Mouse (Mus musculus) mesoderm, embryonic 11.5 days (tissue): ENCODE data around the gene Ppfia4.

ENCODE experiments used
- DNase-seq: peaks from one replicate; pipeline ENCODE4 v3.0.0-alpha.2; 2012; ENCODE audit warnings: low read depth, low spot score

Gene Ppfia4

DNA sequence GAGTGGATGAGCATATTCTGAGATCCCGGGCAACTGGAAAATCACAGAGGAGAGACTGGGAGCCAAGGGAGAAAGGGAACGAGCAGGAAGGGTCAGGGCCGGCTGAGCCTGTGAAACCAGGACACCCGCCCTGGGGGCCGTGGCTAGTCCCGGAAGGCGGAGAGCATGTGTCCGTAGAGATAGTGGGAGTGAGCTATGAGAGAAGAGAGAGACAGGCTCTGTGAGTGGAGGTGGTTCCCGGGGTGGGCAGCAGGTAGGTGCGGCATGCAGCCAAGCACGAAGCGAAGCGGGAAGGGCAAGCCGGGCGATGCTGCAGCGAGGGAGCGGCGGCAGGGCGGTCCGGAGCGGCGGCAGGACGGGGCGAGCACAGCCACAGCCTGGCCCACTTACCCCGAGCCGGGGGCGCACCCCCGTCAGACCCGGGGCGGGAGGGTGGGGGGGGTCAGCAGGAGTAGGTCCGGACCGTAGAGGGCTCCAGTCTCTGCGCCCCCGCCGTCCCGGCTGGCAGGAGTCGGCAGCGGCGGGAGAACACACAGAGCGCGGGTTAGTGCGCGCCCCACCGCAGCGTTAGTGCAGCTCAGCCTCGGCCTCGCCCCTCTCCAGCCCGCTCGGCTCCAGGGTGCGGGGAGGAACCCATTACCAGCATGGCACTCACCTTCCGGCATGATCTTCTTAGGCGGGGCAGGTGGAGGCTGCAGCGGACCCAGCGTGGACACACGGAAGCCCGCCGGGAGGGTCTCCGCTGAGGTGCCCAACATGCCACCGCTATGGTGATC lies 33.9 kb downstream of the Ppfia4 start:
- DNase-seq = peak; percentile 28

DNA sequence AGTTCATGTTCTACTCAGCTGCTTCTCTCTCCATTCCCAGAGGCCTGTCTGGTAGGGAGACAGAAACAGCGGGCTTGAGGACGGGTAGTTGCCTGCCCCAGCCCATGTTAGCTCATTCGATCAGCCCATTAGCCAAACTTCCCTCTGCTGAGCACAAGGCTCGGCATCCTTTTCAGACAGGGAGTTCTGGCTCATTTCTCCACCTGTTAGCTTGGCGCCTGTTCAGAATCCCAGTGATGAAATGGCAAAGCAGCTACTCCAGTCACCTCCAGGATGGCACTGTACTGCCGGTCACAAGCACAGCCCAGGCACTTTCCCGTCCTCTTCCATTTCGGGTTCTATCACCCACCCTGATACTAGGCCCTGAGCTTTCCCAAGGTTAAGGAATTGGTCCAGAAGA lies 35.5 kb downstream of the Ppfia4 start:
- DNase-seq = no peak

DNA sequence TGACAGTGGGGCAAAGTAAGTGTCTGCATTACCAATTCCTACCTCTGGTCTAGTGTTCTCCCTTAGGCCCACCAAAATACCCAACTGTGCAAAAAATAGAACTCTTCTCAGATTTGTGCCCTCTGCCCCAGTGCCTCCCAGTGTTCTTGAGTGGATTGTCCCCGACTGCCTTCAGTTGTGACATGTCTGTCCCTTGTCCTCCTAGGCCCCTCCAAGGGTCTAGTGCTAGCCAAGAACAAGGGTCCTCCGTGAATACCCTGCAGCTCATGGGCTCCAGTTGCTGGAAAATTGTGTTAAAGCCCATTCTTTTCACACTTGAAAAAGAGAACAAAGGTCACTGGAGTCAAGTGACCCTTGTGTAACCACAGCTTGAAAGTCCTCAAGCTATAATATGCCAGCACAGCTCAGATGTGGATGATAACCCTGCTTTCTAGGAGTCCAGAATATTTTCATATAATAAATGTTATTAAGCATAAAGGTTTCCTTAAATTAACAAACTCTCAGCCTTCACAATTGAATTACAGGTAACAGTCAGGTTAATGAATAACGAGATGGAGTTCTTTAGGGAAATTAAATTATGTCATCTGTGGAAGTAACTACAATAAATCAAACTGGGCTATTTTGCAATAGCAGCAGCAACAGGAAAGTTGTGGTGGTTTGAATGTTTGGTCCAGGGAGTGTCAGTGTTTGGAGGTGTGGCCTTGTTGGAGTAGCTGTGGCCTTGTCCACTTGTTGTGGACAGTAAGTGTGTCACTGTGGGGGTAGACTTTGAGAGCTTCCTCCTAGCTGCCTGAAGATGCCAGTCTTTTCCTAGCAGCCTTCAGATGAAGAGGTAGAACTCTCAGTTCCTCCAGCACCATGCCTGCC lies 38.8 kb downstream of the Ppfia4 start:
- no peak for DNase-seq

DNA sequence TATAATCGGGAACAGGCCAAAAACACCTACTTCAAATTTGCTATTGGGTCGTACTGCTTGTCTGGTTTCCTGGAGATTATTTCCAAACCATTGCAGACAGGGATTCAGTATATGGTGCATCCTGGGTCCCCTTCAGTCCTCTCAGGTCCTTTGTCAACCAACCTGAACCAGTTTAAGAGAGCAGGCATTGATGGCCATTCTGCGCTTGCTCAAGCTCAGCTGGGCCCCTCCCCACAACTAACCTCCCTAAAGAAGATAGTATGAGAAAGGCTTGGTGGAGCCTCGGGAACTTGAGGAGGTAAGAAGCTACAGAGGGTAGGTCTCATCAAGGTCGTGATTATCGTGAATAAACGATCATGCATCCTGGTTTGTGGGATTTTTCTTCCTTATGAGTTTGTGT lies 39.5 kb downstream of the Ppfia4 start:
- DNase-seq = no peak

DNA sequence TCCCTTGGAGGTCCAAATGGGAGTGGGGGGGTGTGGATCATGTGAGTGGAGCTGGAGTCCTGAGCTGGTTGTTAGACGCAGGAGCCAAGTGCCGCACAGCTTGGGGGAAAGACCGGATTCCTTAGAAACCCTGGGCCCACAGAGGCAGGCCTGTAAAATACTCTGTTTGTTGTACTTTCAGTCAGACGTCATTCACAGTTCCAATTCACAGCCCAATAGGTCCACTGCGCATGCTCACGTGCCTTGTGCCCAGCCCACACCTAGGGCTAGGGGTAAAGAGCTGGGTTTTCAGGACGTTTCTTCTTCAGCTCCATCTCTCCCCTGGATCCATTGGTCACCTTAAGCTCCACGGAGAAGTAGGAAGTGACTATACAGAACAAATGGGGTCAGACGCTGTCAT lies 40.1 kb downstream of the Ppfia4 start:
- no peak for DNase-seq

DNA sequence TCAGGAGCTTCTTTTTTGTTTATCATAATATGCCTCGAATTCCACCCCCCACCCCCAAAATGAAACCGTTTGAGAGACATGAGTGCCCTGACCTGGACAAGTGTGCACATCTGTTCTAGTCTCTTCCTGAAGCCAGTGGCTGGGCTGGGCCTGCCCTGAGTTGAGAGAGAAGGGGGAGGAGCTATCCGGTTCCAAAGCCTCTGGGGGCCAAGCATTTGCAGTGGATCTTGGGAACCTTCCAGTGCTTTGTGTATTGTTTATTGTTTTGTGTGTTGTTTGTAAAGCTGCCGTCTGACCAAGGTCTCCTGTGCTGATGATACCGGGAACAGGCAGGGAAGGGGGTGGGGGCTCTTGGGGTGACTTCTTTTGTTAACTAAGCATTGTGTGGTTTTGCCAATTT lies 40.7 kb downstream of the Ppfia4 start:
- DNase-seq = no peak

DNA sequence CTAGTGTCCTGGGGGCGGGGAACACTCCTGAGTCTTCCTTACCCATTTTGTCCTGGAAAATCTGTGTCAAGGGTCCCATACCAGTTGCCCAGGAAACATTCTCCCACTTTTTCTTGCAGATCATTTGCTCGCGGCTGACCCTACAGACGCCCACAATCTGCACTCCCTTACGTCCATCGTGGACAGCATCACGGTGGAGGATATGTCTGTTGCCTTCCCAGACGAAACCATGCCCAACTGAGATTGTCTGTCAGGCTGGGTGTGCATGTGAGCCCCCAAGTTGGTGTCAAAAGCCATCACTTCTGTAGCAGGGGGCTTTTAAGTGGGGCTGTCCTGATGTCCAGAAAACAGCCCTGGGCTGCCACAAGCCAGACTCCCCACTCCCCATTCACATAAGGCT lies 41.2 kb downstream of the Ppfia4 start:
- DNase-seq = no peak

DNA sequence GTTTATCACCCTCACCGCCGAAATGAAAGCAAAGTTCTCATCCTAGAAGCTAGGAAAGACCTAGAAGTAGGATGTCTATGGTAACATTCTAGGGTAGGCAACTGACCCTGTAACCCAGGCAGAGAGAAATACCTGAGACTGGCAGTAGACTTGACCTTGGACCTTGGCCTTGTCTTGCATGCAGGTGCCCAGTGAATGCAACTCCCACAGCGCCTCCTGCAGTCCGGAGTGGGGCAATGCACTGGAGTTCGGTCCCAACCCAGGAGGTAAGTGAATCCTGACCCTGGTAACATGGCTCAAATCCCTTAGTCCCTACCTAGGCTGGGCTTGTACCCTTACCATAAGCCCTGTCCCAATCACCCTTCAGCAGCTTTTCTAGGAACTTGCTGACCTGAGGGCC lies 41.8 kb downstream of the Ppfia4 start:
- no peak for DNase-seq

DNA sequence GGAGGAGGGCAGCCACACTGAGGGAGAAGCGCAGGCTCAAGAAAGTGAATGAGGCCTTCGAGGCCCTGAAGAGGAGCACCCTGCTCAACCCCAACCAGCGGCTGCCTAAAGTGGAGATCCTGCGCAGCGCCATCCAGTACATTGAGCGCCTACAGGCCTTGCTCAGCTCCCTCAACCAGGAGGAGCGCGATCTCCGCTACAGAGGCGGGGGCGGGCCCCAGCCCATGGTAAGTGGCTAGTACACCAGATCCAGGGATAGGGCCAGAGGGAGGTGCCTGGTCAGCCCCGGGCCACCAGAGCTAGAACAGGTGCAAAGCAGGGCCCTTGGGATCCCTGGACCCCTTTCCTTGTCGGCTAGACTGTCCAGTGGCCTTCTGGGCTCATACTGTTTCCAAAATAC lies 42.4 kb downstream of the Ppfia4 start:
- DNase-seq = no peak

DNA sequence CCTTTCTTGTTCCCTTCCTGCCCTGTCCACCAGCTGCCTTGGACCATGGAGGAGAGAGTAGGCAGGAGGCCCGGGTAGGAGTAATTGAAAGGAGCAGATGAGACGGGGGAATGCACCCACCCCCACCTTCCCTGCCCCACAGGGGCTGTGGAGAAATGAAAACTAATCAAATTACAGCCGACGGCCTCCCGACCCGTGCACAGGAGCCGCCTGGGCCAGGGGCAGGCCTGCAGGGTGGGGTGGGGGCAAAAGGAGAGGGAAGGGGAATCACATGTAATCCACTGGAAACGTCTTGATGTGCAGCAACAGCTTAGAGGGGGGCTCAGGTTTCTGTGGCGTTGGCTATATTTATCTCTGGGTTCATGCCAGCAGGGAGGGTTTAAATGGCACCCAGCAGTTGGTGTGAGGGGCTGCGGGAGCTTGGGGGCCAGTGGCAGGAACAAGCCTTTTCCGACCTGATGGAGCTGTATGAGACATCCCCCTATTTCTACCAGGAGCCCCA lies 43.1 kb downstream of the Ppfia4 start, which contains the start of gene Myog:
Gene Myog (plus strand): TSS at position 392 of the 502 bp plus-strand sequence.
- DNase-seq = peak; percentile 41

DNA sequence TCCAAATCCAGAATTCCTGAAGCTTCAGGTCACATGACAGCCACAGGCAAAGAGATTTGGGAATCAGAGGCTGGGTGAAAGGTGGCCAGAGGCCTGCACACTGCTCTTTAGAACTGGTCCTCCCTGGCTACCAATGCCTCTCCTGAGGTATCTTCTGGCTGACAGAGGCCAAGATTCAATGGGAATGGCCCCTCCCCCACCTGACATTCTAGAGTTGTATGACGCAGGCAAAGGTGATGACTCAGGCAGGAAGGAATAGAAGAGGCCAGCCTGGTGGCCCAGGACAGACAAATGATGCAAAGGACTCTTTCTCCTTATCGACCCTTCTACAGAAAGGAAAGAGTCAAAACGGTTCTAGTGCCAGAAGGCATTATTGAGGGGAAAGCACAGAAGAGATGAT lies 44.5 kb downstream of the Ppfia4 start:
- DNase-seq = no peak

DNA sequence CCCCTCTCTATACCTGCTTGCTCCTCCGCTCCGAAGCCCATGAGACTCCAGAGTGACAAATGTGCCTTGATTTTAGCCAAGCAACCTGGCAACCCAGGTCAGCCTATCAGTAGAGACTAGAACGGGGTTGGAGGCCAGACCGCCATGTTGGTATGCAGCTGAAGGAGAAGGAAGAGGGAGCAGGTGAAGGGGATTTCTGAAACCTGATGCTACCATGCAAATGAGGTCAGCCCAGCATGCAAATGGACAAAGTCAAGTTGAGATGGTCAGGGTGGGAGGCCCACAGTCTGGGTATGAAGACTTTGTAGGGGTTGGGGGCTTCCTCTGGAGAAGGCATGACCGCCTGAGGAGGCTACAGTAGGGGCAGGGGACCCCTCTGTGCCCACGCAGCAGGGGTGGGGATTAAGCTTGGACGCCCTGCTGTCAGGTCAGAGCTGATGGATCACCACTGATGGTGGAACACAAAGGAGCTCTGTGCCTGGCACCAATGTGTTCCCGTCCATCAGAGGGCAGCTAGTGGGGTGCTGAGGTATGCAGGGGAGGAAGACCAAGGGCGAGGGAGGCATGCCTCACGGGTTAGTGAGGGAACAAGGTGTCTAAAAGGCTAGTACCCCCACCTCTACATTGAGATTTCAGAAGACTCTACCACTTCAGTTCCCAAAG lies 47.1 kb downstream of the Ppfia4 start:
- no peak for DNase-seq

DNA sequence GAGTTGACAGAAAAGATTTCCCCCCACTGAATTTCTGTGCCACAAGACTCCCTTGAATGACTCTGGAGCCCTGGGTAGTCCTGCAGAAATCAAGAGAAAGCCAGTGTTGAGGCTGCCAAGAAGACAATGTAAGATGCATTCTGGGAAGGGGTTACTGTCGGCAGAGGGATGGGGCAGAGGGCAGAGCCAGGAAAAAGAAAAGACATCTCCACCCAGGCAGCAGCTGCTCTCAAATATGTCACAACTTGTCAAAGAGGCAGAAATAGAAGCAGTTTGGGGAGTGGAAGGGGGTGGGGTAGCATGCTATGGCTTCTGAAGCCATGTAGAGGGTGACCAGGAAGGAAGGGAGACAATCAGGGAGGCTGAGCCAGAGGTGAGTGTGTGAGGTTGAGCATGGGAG lies 49.6 kb downstream of the Ppfia4 start:
- DNase-seq = no peak

DNA sequence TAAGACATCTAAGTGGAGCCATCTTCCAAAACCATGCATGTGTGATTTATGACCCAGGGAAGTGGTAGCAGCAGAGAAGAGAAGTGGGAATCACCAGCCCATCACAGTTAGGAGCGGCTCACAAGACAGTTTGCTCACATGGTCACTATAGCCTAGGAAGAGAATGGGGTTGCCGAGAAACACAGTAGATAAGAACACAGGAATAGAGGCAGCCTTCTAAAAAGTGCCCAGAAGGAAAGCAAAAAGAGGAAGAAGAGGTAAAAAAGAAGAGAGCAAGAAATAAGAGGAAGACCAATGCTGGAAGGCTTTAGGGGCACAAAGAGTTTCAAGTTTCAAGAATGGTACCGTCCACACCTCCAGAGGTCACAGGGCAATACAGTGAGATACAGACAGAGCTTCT lies 50.4 kb downstream of the Ppfia4 start:
- DNase-seq = no peak

DNA sequence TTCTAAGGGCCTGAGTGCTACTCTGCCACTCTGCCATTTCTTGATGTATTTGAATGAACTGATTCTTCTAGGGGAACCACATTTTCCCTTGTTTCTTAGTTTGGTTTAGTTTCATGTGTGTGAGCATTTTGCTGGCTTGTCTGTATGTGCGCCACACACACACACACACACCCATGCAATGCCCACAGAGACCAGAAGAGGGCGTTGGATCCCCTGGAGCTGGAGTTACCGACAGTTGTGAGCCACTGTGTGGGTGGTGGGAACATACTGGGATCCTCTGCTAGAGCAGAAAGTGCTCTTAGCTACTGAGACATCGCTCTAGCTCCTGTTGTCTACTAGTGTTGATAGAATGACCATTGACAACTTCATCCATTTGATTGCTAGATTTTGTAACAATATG lies 51.2 kb downstream of the Ppfia4 start:
- DNase-seq = no peak

DNA sequence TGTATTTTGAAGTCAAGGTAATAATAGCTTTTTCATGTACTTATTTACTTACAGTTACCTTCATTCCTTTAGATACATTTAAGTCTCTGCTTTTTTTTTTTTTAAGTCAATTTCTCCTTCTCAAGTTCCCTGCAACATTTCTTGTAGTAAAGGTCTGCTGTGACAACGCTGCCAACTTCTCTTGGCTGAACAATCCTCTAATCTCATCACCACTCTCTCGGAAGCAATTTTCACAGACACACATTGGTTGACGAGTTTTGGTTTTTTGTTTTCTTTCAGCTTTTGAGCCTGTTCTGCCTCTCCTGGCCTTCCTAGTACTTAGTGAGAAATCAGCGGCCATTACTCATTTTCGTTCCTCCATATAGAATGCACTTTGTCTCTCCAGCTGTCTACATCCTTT lies 52.6 kb downstream of the Ppfia4 start:
- DNase-seq = no peak

DNA sequence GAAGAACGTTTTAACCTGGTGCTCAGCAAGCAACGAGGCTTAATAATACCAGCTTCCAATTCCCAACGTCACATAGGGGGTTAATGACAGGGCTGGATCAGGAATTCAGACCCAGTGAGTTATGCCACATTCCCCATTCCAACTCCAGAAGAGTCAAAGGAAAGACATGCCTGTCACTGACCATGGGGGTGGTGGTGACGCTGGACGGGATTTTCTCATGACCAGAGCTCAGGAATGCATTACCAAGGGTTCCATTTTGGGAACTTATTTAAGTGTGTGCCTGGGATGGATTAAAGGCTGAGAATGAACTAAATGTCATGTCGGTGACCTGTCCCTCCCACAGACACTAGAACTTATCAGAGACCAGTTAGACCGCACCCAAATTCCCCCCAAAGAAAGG lies 55.9 kb downstream of the Ppfia4 start:
- no peak for DNase-seq

DNA sequence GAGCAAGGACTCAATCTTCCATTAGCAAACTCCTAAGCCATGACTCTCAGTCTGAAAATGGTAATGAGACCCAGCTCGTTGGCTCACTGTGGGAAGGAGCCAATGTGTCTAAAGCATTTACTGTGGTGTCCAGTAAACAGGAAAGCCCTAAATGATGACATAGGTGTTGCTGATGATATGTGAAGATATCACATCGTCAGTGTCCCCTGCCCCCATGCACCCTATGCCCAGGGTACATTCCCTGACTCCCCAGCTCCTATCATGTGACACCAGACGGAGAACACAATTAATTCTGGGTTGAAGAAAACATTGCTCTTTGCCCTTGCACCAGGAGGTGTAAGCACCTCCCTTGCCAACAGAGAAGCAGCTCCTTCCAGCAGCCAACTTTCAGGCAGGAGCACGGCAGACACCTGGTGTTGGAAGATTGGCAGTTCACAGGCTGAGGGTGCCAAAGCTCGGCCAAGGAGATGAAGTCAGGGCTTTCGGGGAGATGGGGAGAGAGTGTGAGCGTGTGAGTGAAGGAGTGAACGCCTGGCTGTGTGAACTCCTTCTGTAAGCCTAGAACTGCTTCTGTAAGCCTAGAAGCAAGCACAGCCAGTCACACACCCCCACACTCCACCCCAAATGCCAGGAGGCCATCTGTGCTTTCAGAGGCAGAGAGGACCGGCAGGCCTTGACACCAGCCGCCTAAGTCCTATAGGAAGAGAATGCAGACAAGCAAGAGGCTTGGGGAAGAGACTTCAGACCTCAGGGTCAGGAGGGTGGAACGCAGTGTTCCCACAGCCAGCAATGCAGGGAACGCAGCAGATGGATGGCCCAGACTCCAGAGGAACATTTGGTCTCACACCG lies 56.9 kb downstream of the Ppfia4 start:
- no peak for DNase-seq

DNA sequence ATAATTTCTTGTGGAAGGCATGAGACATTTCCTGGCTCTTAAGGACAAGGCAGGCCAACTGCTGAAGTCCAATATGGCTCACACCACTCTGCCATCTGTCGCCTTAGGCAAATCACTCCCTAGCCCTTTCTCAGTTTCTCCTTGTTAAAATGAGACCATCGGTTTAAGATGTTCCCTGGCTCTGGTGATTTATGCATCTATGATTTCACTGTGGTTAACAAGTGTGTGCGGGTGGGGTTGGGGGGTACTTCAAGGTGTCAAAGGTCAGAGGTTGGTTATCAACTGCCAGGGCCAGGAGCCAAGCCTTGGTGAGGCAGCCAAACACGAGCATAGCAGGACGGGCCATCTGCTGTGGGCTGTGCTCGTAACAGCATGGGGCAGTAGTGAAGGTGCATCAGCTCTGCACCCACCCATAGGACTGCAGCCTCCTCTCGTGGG lies 58.2 kb downstream of the Ppfia4 start:
- DNase-seq = no peak

DNA sequence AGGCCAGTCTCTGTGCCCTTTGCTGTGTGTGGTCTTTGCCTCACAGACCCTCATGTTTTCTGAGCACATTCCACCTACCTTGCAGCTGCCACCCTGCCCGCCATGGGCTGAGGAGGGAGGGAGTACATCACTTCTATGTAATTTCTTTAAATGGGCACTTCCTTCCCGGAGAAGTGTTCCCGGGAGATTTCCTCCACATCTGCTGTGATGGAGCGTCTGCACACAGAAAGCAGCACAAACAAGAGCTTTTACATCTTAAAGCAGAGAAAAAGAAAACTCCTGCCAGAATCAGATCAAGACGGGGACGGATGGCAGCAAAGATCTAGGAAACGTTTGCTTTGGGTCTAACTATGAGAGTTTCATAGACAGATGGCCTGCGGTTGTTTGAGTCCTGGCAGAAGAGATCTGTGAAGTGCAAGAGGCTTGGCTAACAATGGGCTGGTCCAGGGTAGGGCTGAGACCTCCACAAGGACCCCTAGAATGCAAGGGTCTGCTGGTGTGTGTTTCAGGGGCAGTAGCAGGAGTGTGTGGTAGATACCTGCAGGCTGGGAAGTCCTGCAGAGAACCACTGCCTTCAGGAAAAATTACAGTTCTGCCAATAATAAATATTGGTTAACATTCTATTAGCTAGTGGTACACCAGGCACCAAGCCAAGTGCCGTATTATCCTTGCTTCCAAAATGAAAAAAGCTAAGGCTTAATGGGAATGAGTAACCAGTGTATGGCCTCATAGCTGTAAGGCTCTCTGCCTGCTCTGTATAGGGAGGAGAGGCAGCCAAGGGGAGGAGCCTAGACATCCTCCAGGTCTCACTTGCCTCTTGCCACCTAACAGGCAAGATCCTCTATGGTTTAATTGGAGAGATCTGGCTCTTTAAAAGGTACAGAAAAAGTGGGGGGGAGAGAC lies 59.0 kb downstream of the Ppfia4 start:
- no peak for DNase-seq
